Mouse (Mus musculus) cerebellum, adult 2 months (tissue): ENCODE measurements around the gene Batf.

Source experiments
- CTCF ChIP-seq: fragments of 200-500 bp; IDR thresholded peaks from 2 replicates; pipeline ENCODE4 v1.5.1; 2011; ENCODE audit warnings: low read depth, mild to moderate bottlenecking, control low read depth, low read length, moderate library complexity, borderline replicate concordance; ENCODE audit not compliant: insufficient read depth
- POLR2A ChIP-seq: fragments of 200-500 bp; IDR thresholded peaks from 2 replicates; pipeline ENCODE4 v1.6.1; 2011; ENCODE audit warnings: low read length, control low read depth, borderline replicate concordance; ENCODE audit not compliant: insufficient read depth

DNA sequence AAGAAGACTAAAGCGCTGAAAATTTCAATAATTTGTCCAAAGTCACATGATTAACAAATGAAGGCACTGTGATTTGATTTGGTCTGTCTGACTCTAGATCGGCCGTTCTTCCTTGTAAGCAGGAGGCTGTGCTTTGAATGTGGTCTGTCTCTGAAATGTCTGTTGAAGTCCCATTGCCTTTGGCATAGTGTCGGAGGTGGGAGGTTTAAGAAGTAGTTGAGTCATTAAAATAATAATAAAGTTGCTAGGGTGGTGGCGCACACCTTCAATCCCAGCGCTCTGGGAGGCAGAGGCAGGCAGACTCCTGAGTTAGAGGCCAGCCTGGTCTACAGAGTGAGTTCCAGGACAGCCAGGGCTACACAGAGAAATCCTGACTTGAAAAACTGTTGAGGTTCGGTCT lies 19.4 kb upstream of the Batf start:
- TF ChIP-seq POLR2A (no peak), CTCF (no peak)
